Mouse (Mus musculus) limb, embryonic 13.5 days (tissue): ENCODE measurements around the gene Nox1. TPM values are rescaled to one million over a fixed set of nuclear protein-coding genes. Genes with fewer than 3 reads are reported as not detected.
A peak's percentile ranks its signal among the peaks of the same experiment; 100 is the strongest.
"Not testable (repeated sequence)": the region's sequence is repeated elsewhere in the genome, so short reads cannot be mapped to it uniquely, and the experiment has no call there.

Source experiments
- ATAC-seq: fragments of 200-750 bp; cut with Nextera tagmentation; 2 replicates; pipeline ENCODE4 v1.8.0; 2017; ENCODE audit warnings: low read depth, moderate number of reproducible peaks, moderate TSS enrichment; ENCODE audit not compliant: low FRiP score
- H3K27ac ChIP-seq: fragments of 300-500 bp; sonication (generic); 2 replicates; pipeline ENCODE4 v1.5.1; 2015; ENCODE audit warnings: inconsistent platforms, mild to moderate bottlenecking, moderate library complexity
- H3K27me3 ChIP-seq: fragments of 300-500 bp; sonication (generic); 2 replicates; pipeline ENCODE4 v1.6.1; 2015; ENCODE audit warnings: mild to moderate bottlenecking, inconsistent platforms
- H3K36me3 ChIP-seq: fragments of 300-500 bp; sonication (generic); 2 replicates; pipeline ENCODE4 v1.6.1; 2015; ENCODE audit warnings: inconsistent platforms, mild to moderate bottlenecking, moderate library complexity
- H3K4me1 ChIP-seq: fragments of 300-500 bp; sonication (generic); 2 replicates; pipeline ENCODE4 v1.6.1; 2015; ENCODE audit warnings: inconsistent platforms
- H3K4me2 ChIP-seq: fragments of 300-500 bp; sonication (generic); replicated peaks from 2 replicates; pipeline ENCODE4 v1.6.1; 2015; ENCODE audit warnings: inconsistent platforms, mild to moderate bottlenecking, moderate library complexity
- H3K4me3 ChIP-seq: fragments of 300-500 bp; sonication (generic); 2 replicates; pipeline ENCODE4 v1.5.1; 2015; ENCODE audit warnings: moderate library complexity, mild to moderate bottlenecking, inconsistent platforms
- H3K9ac ChIP-seq: fragments of 300-500 bp; sonication (generic); 2 replicates; pipeline ENCODE4 v1.6.1; 2015; ENCODE audit warnings: mild to moderate bottlenecking, inconsistent platforms
- H3K9me3 ChIP-seq: fragments of 300-500 bp; sonication (generic); 2 replicates; pipeline ENCODE4 v1.6.1; 2016; ENCODE audit warnings: inconsistent platforms
- WGBS: fragments of 180-500 bp; shearing (Covaris S2); methylation state at CpG from one replicate; pipeline ENCODE4 v1.1.7; 2015; 5-methylcytosine and 5-hydroxymethylcytosine counted together
- polyA plus RNA-seq: library from polyadenylated mRNA; unstranded; fragments of >200 nt; fragmentation: Nextera tagmentation; extraction: Ambion mirVana; gene quantifications from 2 replicates; pipeline ENCODE4 v1.2.1, GENCODE M21; 2015

Nox1 gene
- polyA plus RNA-seq: 0.13 TPM in 1 of 2 replicates, not detected in the other

- Histone ChIP-seq H3K4me2 (no peak within 1 kb of the TSS), H3K9ac (no peak within 1 kb of the TSS), H3K4me3 (no peak within 1 kb of the TSS), H3K4me1 (no peaks in the 10 kb centered on the region), H3K27ac (no peak within 1 kb of the TSS), H3K9me3 (no peaks in the 10 kb centered on the region), H3K36me3 (no peaks in the 10 kb centered on the region), H3K27me3 (peaks cover 5% of the 10 kb centered on the region)
- 60% methylated on average over 4 of the region's 4 CpGs for WGBS
- no peak for ATAC-seq
Measured at GRCm38 (mm10) chrX:134221856-134222255, at the start of gene Nox1. Nox1 (minus strand) TSS chrX:134221956.

- WGBS: 55% methylated on average over 11 of the region's 11 CpGs
- no peaks in the 10 kb centered on the region for H3K9me3 ChIP-seq
- H3K27me3 ChIP-seq: peaks cover 3% of the 10 kb centered on the region; the same call in 1 of the 2 replicates
- no peak overlapping the region for H3K9ac ChIP-seq
- H3K4me2 ChIP-seq: no peak overlapping the region
- H3K36me3 ChIP-seq: no peaks in the 10 kb centered on the region
- no peak overlapping the region for H3K4me3 ChIP-seq
- ATAC-seq: peak; percentile 28; the same call in 1 of the 2 replicates
- no peak overlapping the region for H3K27ac ChIP-seq
- 0 out of 2 replicates have a peak, but pooled peaks cover 6% of the 10 kb centered on the region for H3K4me1 ChIP-seq
Measured at GRCm38 (mm10) chrX:134262129-134262528, 40.4 kb upstream of the Nox1 start.

- H3K9me3 ChIP-seq: no peaks in the 10 kb centered on the region
- no peak overlapping the region for H3K4me3 ChIP-seq
- no peaks in the 10 kb centered on the region for H3K36me3 ChIP-seq
- H3K27me3 ChIP-seq: peaks cover 3% of the 10 kb centered on the region; the same call in 1 of the 2 replicates
- ATAC-seq: no peak
- H3K9ac ChIP-seq: no peak overlapping the region
- H3K4me2 ChIP-seq: no peak overlapping the region
- 61% methylated on average over 5 of the region's 5 CpGs for WGBS
- H3K27ac ChIP-seq: no peak overlapping the region
- 0 out of 2 replicates have a peak, but pooled peaks cover 6% of the 10 kb centered on the region for H3K4me1 ChIP-seq
Measured at GRCm38 (mm10) chrX:134261191-134261590, 39.4 kb upstream of the Nox1 start.

GRCm38 (mm10) chrX:134248202-134248601, 26.4 kb upstream of the Nox1 start:
- Histone ChIP-seq H3K27ac (no peak overlapping the region), H3K4me2 (no peak overlapping the region), H3K9ac (no peak overlapping the region), H3K27me3 (no peaks in the 10 kb centered on the region), H3K9me3 (no peaks in the 10 kb centered on the region), H3K4me3 (no peak overlapping the region), H3K36me3 (no peaks in the 10 kb centered on the region), H3K4me1 (no peaks in the 10 kb centered on the region)
- 70% methylated on average over 2 of the region's 2 CpGs for WGBS
- ATAC-seq: no peak

GRCm38 (mm10) chrX:134245946-134246345, 24.2 kb upstream of the Nox1 start:
- Histone ChIP-seq H3K4me3 (no peak overlapping the region), H3K4me1 (no peaks in the 10 kb centered on the region), H3K27ac (no peak overlapping the region), H3K9me3 (no peaks in the 10 kb centered on the region), H3K36me3 (no peaks in the 10 kb centered on the region), H3K4me2 (no peak overlapping the region), H3K9ac (no peak overlapping the region), H3K27me3 (no peaks in the 10 kb centered on the region)
- 89% methylated on average over 10 of the region's 10 CpGs for WGBS
- no peak for ATAC-seq

- Histone ChIP-seq H3K4me2 (no peak overlapping the region), H3K27ac (no peak overlapping the region), H3K9me3 (no peaks in the 10 kb centered on the region), H3K9ac (no peak overlapping the region), H3K4me3 (no peak overlapping the region), H3K36me3 (no peaks in the 10 kb centered on the region), H3K27me3 (no peaks in the 10 kb centered on the region), H3K4me1 (no peaks in the 10 kb centered on the region)
- 90% methylated on average over 10 of the region's 10 CpGs for WGBS
- no peak for ATAC-seq
Measured at GRCm38 (mm10) chrX:134238266-134238665, 16.5 kb upstream of the Nox1 start.

GRCm38 (mm10) chrX:134233048-134233447, 11.3 kb upstream of the Nox1 start:
- H3K27ac ChIP-seq: no peak overlapping the region
- no peaks in the 10 kb centered on the region for H3K27me3 ChIP-seq
- H3K9ac ChIP-seq: no peak overlapping the region
- H3K4me3 ChIP-seq: no peak overlapping the region
- 86% methylated on average over 1 of the region's 1 CpGs for WGBS
- H3K9me3 ChIP-seq: no peaks in the 10 kb centered on the region
- no peak overlapping the region for H3K4me2 ChIP-seq
- H3K4me1 ChIP-seq: no peaks in the 10 kb centered on the region
- H3K36me3 ChIP-seq: no peaks in the 10 kb centered on the region
- ATAC-seq: no peak

GRCm38 (mm10) chrX:134220618-134221017, 1.1 kb downstream of the Nox1 start:
- Histone ChIP-seq H3K27ac (no peak overlapping the region), H3K4me3 (no peak overlapping the region), H3K4me2 (no peak overlapping the region), H3K27me3 (peaks cover 5% of the 10 kb centered on the region), H3K36me3 (no peaks in the 10 kb centered on the region), H3K4me1 (no peaks in the 10 kb centered on the region), H3K9me3 (no peaks in the 10 kb centered on the region), H3K9ac (no peak overlapping the region)
- WGBS: 72% methylated on average over 3 of the region's 3 CpGs
- no peak for ATAC-seq

- Histone ChIP-seq H3K27ac (no peak overlapping the region), H3K4me3 (no peak overlapping the region), H3K4me2 (no peak overlapping the region), H3K9ac (no peak overlapping the region), H3K36me3 (no peaks in the 10 kb centered on the region), H3K9me3 (no peaks in the 10 kb centered on the region), H3K27me3 (no peaks in the 10 kb centered on the region; the same call in 1 of the 2 replicates), H3K4me1 (no peaks in the 10 kb centered on the region)
- 74% methylated on average over 4 of the region's 4 CpGs for WGBS
- no peak for ATAC-seq
Measured at GRCm38 (mm10) chrX:134218161-134218560, 3.6 kb downstream of the Nox1 start.

GRCm38 (mm10) chrX:134211151-134211642, 10.6 kb downstream of the Nox1 start:
- Histone ChIP-seq H3K9me3 (no peaks in the 10 kb centered on the region), H3K27me3 (peaks cover 4% of the 10 kb centered on the region; the same call in 1 of the 2 replicates), H3K4me2 (no peak overlapping the region), H3K9ac (no peak overlapping the region), H3K4me3 (no peak overlapping the region), H3K4me1 (no peaks in the 10 kb centered on the region), H3K36me3 (no peaks in the 10 kb centered on the region), H3K27ac (no peak overlapping the region)
- no peak for ATAC-seq
- 89% methylated on average over 7 of the region's 7 CpGs for WGBS

- Histone ChIP-seq H3K9me3 (no peaks in the 10 kb centered on the region), H3K27me3 (peaks cover 4% of the 10 kb centered on the region; the same call in 1 of the 2 replicates), H3K4me2 (no peak overlapping the region), H3K4me3 (no peak overlapping the region), H3K9ac (no peak overlapping the region), H3K27ac (no peak overlapping the region), H3K4me1 (no peaks in the 10 kb centered on the region), H3K36me3 (no peaks in the 10 kb centered on the region)
- WGBS: 74% methylated on average over 2 of the region's 2 CpGs
- ATAC-seq: no peak
Measured at GRCm38 (mm10) chrX:134208491-134208890, 13.3 kb downstream of the Nox1 start.

- H3K4me1 ChIP-seq, H3K4me3 ChIP-seq, H3K4me2 ChIP-seq, H3K27ac ChIP-seq, ATAC-seq, H3K9me3 ChIP-seq, H3K36me3 ChIP-seq, H3K9ac ChIP-seq: not testable (repeated sequence)
- 92% methylated on average over 9 of the region's 9 CpGs for WGBS
- H3K27me3 ChIP-seq: peaks cover 11% of the 10 kb centered on the region; the same call in 1 of the 2 replicates
Measured at GRCm38 (mm10) chrX:134187201-134187600, 34.6 kb downstream of the Nox1 start, which contains the start of gene Arl13a. Arl13a (plus strand) TSS chrX:134187501.

- 83% methylated on average over 1 of the region's 1 CpGs for WGBS
- Histone ChIP-seq H3K9me3 (no peaks in the 10 kb centered on the region), H3K4me1 (no peaks in the 10 kb centered on the region), H3K9ac (no peak overlapping the region), H3K27ac (no peak overlapping the region), H3K4me2 (no peak overlapping the region), H3K4me3 (no peak overlapping the region), H3K27me3 (peaks cover 9% of the 10 kb centered on the region; the same call in 1 of the 2 replicates), H3K36me3 (no peaks in the 10 kb centered on the region)
- ATAC-seq: no peak
Measured at GRCm38 (mm10) chrX:134174699-134175098, 47.1 kb downstream of the Nox1 start.
